In the genomic region with DNA sequence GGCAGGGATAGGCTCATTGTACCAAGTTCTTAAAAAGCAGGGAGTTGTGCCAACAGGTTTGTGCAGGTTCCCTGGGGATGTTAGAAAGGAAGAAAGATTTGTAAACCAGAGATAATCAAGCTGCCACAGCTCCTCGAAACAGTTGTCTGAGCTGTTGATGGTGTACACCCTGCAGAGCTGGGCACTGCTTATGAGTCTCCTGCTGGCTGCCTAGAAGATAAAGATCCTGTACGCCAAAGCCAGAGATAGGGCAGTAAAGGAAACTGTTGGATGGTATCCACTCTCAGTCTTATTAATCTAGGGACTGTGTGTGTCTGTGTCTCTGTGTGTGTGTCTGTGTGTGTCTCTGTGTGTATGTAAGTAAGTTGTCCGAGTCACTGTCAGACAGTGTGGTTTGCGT, we compare ENCODE assay signal across 30 mouse cellular contexts. TPM values are rescaled to one million over a fixed set of nuclear protein-coding genes. Genes with fewer than 3 reads are reported as not detected.
DNase-seq lines count a peak whose midpoint lies in the region; ATAC-seq lines count a peak whose summit lies in the region.
"Had no signal": no experiment of that assay in that cellular context is flagged by ENCODE, and none has a peak within 500 bp of the region (broad histone marks: within the 10 kb centered on the region; RNA-seq: fewer than 3 reads in every experiment).

No protein-coding gene starts in this region.

- no peak overlapping the region for H3K4me2 ChIP-seq in liver, embryonic 12.5 days
- H3K4me2 ChIP-seq in liver, embryonic 11.5 days, result no peak overlapping the region
- H3K4me2 ChIP-seq in forebrain, embryonic 13.5 days, result no peak overlapping the region
- H3K4me2 ChIP-seq: forebrain, embryonic 15.5 days; hindbrain, embryonic 12.5 days; midbrain, embryonic 12.5 days; neural tube, embryonic 12.5 days had no signal

- H3K27ac ChIP-seq in liver, embryonic 12.5 days, result no peak overlapping the region
- no peak overlapping the region for H3K27ac ChIP-seq in liver, embryonic 11.5 days (ENCODE audit: low read depth, low read length)
- H3K27ac ChIP-seq in forebrain, embryonic 13.5 days, result no peak overlapping the region
- H3K27ac ChIP-seq: forebrain, embryonic 15.5 days; hindbrain, embryonic 12.5 days; midbrain, embryonic 12.5 days; neural tube, embryonic 12.5 days had no signal

- peaks cover 10% of the 10 kb centered on the region for H3K4me1 ChIP-seq in liver, embryonic 12.5 days
- peaks cover 4% of the 10 kb centered on the region; the same call in 1 of the 2 replicates for H3K4me1 ChIP-seq in liver, embryonic 11.5 days (replicated peaks; ENCODE audit: control insufficient read depth, insufficient read depth, low read length)
- H3K4me1 ChIP-seq in forebrain, embryonic 13.5 days, result peaks cover 13% of the 10 kb centered on the region
- H3K4me1 ChIP-seq: hindbrain, embryonic 12.5 days; midbrain, embryonic 12.5 days; neural tube, embryonic 12.5 days had no signal

- WGBS in liver, embryonic 12.5 days (ENCODE audit: insufficient replicate concordance), result 50% methylated on average over 4 of the region's 4 CpGs
- WGBS in liver, embryonic 11.5 days, result 64% methylated on average over 4 of the region's 4 CpGs
- 72% methylated on average over 4 of the region's 4 CpGs for WGBS in forebrain, embryonic 13.5 days

- peak; percentile 48 for ATAC-seq in frontal cortex, adult (ENCODE audit: low TSS enrichment)
- peak; percentile 52; the same call in 1 of the 2 replicates for ATAC-seq in liver, embryonic 12.5 days
- no peak for ATAC-seq in liver, embryonic 11.5 days (replicated peaks; ENCODE audit: low FRiP score)
- ATAC-seq in common myeloid progenitor, adult 5-6 weeks (replicated peaks; ENCODE audit: low read depth, poor library complexity, severe bottlenecking), result 0 out of 2 replicates have a peak, but pooled peaks have one; percentile 29
- no peak for ATAC-seq in forebrain, embryonic 13.5 days
- ATAC-seq: forebrain, embryonic 15.5 days; intestine, postnatal 0 days had no signal

- no peaks in the 10 kb centered on the region for H3K27me3 ChIP-seq in liver, embryonic 12.5 days (replicated peaks)
- H3K27me3 ChIP-seq in liver, embryonic 11.5 days (replicated peaks; ENCODE audit: control insufficient read depth, insufficient read depth, low read length), result no peaks in the 10 kb centered on the region
- no peaks in the 10 kb centered on the region for H3K27me3 ChIP-seq in forebrain, embryonic 13.5 days
- H3K27me3 ChIP-seq: forebrain, embryonic 15.5 days; hindbrain, embryonic 12.5 days; midbrain, embryonic 12.5 days; neural tube, embryonic 12.5 days had no signal

- no peak overlapping the region for H3K4me3 ChIP-seq in liver, embryonic 12.5 days
- H3K4me3 ChIP-seq in liver, embryonic 11.5 days (ENCODE audit: low read depth, low read length), result no peak overlapping the region
- no peak overlapping the region for H3K4me3 ChIP-seq in forebrain, embryonic 13.5 days
- H3K4me3 ChIP-seq: forebrain, embryonic 15.5 days; hindbrain, embryonic 12.5 days; midbrain, embryonic 12.5 days; myocyte; neural tube, embryonic 12.5 days had no signal

- no peaks in the 10 kb centered on the region for H3K36me3 ChIP-seq in liver, embryonic 12.5 days
- no peaks in the 10 kb centered on the region for H3K36me3 ChIP-seq in liver, embryonic 11.5 days (ENCODE audit: control insufficient read depth, insufficient read depth, low read length)
- H3K36me3 ChIP-seq in forebrain, embryonic 13.5 days (ENCODE audit: poor library complexity, severe bottlenecking), result peaks cover 30% of the 10 kb centered on the region

- H3K9ac ChIP-seq in liver, embryonic 12.5 days, result no peak overlapping the region
- H3K9ac ChIP-seq in liver, embryonic 11.5 days (ENCODE audit: low read depth, low read length), result no peak overlapping the region
- no peak overlapping the region for H3K9ac ChIP-seq in forebrain, embryonic 13.5 days
- H3K9ac ChIP-seq: forebrain, embryonic 15.5 days; hindbrain, embryonic 12.5 days; midbrain, embryonic 12.5 days; neural tube, embryonic 12.5 days had no signal

- DNase-seq in frontal cortex, postnatal 25 days (ENCODE audit: low spot score in 2 of 2), result no peak
- DNase-seq in liver, embryonic 11.5 days (ENCODE audit: low spot score), result no peak
- DNase-seq in ovary, adult 18-20 months (ENCODE audit: low spot score), result no peak
- DNase-seq: adrenal gland, adult 8-10 months; cerebellum, adult 9-10 months; gastrocnemius, postnatal 10 days; heart, postnatal 36 days; kidney, adult 9 months; kidney, postnatal 10 days; layer of hippocampus, adult 9-11 months; liver; lung, adult 18-20 months; lung, postnatal 10 days; right cerebral cortex, postnatal 4 days; thymus, postnatal 4 days had no signal

- no peaks in the 10 kb centered on the region for H3K9me3 ChIP-seq in liver, embryonic 12.5 days (replicated peaks)
- no peaks in the 10 kb centered on the region for H3K9me3 ChIP-seq in liver, embryonic 11.5 days (ENCODE audit: control insufficient read depth, low read length)
- no peaks in the 10 kb centered on the region for H3K9me3 ChIP-seq in forebrain, embryonic 13.5 days (replicated peaks)
- H3K9me3 ChIP-seq: forebrain, embryonic 15.5 days; hindbrain, embryonic 12.5 days; midbrain, embryonic 12.5 days; neural tube, embryonic 12.5 days had no signal

RNA-seq across cellular contexts. Expression of a gene that starts 37.8 kb away (rescaled TPM):
- polyA plus RNA-seq in liver, embryonic 12.5 days (2016; fragmentation: Nextera tagmentation; extraction: Ambion mirVana), result 6.5 and 6.9 TPM in 2 replicates
- polyA plus RNA-seq in liver, embryonic 11.5 days (2014; fragmentation: Nextera tagmentation; extraction: Ambion mirVana), result 10.6 and 11.9 TPM in 2 replicates
- 13.9 and 22.5 TPM in 2 replicates for total RNA-seq in common myeloid progenitor, adult 5-6 weeks (2017)
- polyA plus RNA-seq in forebrain, embryonic 13.5 days (2015; fragmentation: Nextera tagmentation; extraction: Ambion mirVana), result 13.5 and 13.9 TPM in 2 replicates

RNA-seq across cellular contexts. Expression of a gene that starts 43.0 kb away (rescaled TPM):
- polyA plus RNA-seq in liver, embryonic 12.5 days (2016; fragmentation: Nextera tagmentation; extraction: Ambion mirVana), result 0.19 TPM in 1 of 2 replicates, not detected in the other
- 0.47 and 1.2 TPM in 2 replicates for polyA plus RNA-seq in liver, embryonic 11.5 days (2014; fragmentation: Nextera tagmentation; extraction: Ambion mirVana)
- not detected in 2 replicates for total RNA-seq in common myeloid progenitor, adult 5-6 weeks (2017)
- not detected in 2 replicates for polyA plus RNA-seq in forebrain, embryonic 13.5 days (2015; fragmentation: Nextera tagmentation; extraction: Ambion mirVana)
- total RNA-seq: adrenal gland, adult 8-10 months; adrenal gland, postnatal 4 days; gastrocnemius, postnatal 10 days; granulocyte monocyte progenitor cell, adult 5-6 weeks; midbrain, postnatal 0 days had no signal
- polyA plus RNA-seq: forebrain, embryonic 15.5 days; hindbrain, embryonic 12.5 days; intestine, postnatal 0 days; large intestine, adult 2 months; limb, embryonic 11.5 days; midbrain, embryonic 12.5 days; midbrain, postnatal 0 days; myocyte had no signal

Comparison
In these comparisons a context has a peak if more than half of its experiments do, and no peak if none do; other contexts are left out.
1. ATAC-seq: peak in frontal cortex, adult (single experiment), liver, embryonic 12.5 days (single experiment) and common myeloid progenitor, adult 5-6 weeks (single experiment); none in liver, embryonic 11.5 days (single experiment) and forebrain, embryonic 13.5 days (single experiment).